Mouse (Mus musculus) lung, embryonic 14.5 days (tissue): ENCODE data around the gene Sh3pxd2a. TPM values are rescaled to one million over a fixed set of nuclear protein-coding genes. Genes with fewer than 3 reads are reported as not detected.
"Not testable (repeated sequence)": the region's sequence is repeated elsewhere in the genome, so short reads cannot be mapped to it uniquely, and the experiment has no call there.

Experiments used
- ATAC-seq: fragments of 200-750 bp; cut with Nextera tagmentation; 2 replicates; pipeline ENCODE4 v1.8.0; 2017; ENCODE audit warnings: mild to moderate bottlenecking, moderate TSS enrichment, moderate library complexity; ENCODE audit not compliant: insufficient read depth
- DNase-seq: peaks from one replicate; pipeline ENCODE4 v3.0.0-alpha.2; 2015
- H3K27ac ChIP-seq: fragments of 300-500 bp; sonication (generic); 2 replicates; pipeline ENCODE4 v1.5.1; 2014; ENCODE audit warnings: low read depth, mild to moderate bottlenecking, moderate library complexity
- H3K27me3 ChIP-seq: fragments of 300-500 bp; sonication (generic); 2 replicates; pipeline ENCODE4 v1.6.1; 2014; ENCODE audit warnings: low read length, control low read depth; ENCODE audit not compliant: insufficient read depth
- H3K36me3 ChIP-seq: fragments of 300-500 bp; sonication (generic); 2 replicates; pipeline ENCODE4 v1.6.1; 2014; ENCODE audit warnings: control low read depth; ENCODE audit not compliant: insufficient read depth
- H3K4me1 ChIP-seq: fragments of 300-500 bp; sonication (generic); 2 replicates; pipeline ENCODE4 v1.6.1; 2014; ENCODE audit warnings: antibody characterized with exemption, control low read depth; ENCODE audit not compliant: insufficient read depth
- H3K4me2 ChIP-seq: fragments of 300-500 bp; sonication (generic); 2 replicates; pipeline ENCODE4 v1.6.1; 2014; ENCODE audit warnings: mild to moderate bottlenecking
- H3K4me3 ChIP-seq: fragments of 300-500 bp; sonication (generic); 2 replicates; pipeline ENCODE4 v1.5.1; 2014; ENCODE audit warnings: low read depth, low read length
- H3K9ac ChIP-seq: fragments of 300-500 bp; sonication (generic); 2 replicates; pipeline ENCODE4 v1.6.1; 2014
- H3K9me3 ChIP-seq: fragments of 300-500 bp; sonication (generic); 2 replicates; pipeline ENCODE4 v1.6.1; 2016; ENCODE audit warnings: low read depth, low read length, control low read depth
- CTCF ChIP-seq: IDR thresholded peaks from 2 replicates; pipeline ENCODE4 v1.5.1; 2016; ENCODE audit warnings: antibody characterized with exemption, low read depth
- WGBS: fragments of 180-500 bp; shearing (Covaris S2); extraction: QIAGEN DNeasy Blood & Tissue Kit; methylation state at CpG from one replicate; pipeline ENCODE4 v1.1.7; 2014; 5-methylcytosine and 5-hydroxymethylcytosine counted together
- polyA plus RNA-seq: library from polyadenylated mRNA; unstranded; fragments of >200 nt; fragmentation: Nextera tagmentation; extraction: Ambion mirVana; gene quantifications from 2 replicates; pipeline ENCODE4 v1.2.1, GENCODE M21; 2014

Sh3pxd2a gene
- polyA plus RNA-seq, 1 experiment from 2014 or later, result 12.0 TPM

- H3K27me3 ChIP-seq, result no peaks in the 10 kb centered on the region
- H3K4me3 ChIP-seq, result no peak overlapping the region
- H3K4me1 ChIP-seq, result peaks cover 20% of the 10 kb centered on the region
- no peaks in the 10 kb centered on the region for H3K9me3 ChIP-seq
- H3K4me2 ChIP-seq, result no peak overlapping the region
- 0 out of 2 replicates have a peak, but pooled peaks cover under 1% of the 10 kb centered on the region for H3K36me3 ChIP-seq
- no peak for TF ChIP-seq CTCF
- 50% methylated on average over 4 of the region's 4 CpGs for WGBS
- H3K27ac ChIP-seq, result peak overlapping the region; percentile 83
- no peak overlapping the region for H3K9ac ChIP-seq
- DNase-seq (no peak), ATAC-seq (peak; percentile 9; the same call in 1 of the 2 replicates)
These were observed 61.7 kb downstream of the Sh3pxd2a start for GRCm38 (mm10) chr19:47402544-47402943.

DNA sequence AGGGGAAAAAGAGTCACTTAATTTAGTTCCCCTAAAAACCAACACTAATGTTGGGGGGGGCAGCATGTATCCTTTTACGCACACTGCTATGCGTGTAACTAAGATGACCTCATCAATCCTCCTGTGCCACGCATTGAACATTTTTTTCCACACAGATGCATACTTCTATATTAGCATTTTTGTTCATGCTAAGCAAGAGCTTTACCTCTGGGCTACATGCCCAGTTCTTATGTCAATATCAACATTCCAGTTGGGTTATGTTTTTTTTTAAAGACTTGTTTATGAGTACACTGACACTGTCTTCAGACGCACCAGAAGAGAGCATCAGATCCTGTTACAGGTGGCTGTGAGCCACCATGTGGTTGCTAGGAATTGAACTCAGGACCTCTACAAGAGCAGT, 64.5 kb downstream of the Sh3pxd2a start:
- ATAC-seq (no peak), DNase-seq (peak; percentile 73)
- Histone ChIP-seq H3K4me2 (no peak overlapping the region), H3K36me3 (0 out of 2 replicates have a peak, but pooled peaks cover 4% of the 10 kb centered on the region), H3K9me3 (no peaks in the 10 kb centered on the region), H3K9ac (no peak overlapping the region), H3K27ac (no peak overlapping the region), H3K4me3 (no peak overlapping the region), H3K27me3 (no peaks in the 10 kb centered on the region), H3K4me1 (peaks cover 20% of the 10 kb centered on the region)
- no peak for TF ChIP-seq CTCF
- 45% methylated on average over 4 of the region's 4 CpGs for WGBS

DNA sequence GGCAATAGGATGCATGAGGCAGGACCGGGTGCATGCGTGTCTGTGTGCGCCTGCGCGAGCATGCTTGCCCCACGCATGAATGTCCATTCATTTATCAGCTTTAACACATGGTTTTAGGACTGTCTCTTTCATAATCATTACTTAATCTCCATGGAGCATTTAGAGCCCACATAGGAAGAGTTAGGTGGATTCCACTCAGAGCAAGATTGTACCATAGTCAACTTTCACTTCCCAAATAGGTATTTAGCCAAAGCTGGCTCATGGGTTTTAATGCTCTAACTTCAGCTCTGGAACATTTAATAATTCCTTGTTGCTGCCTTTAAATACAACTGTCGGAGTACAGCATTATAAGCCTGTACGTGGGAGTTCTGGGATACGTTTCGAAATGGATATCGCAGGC, 65.2 kb downstream of the Sh3pxd2a start:
- H3K4me2 ChIP-seq, result no peak overlapping the region
- ATAC-seq (no peak), DNase-seq (no peak)
- no peak overlapping the region for H3K27ac ChIP-seq
- no peaks in the 10 kb centered on the region for H3K9me3 ChIP-seq
- no peaks in the 10 kb centered on the region for H3K27me3 ChIP-seq
- H3K9ac ChIP-seq, result no peak overlapping the region
- H3K36me3 ChIP-seq, result 0 out of 2 replicates have a peak, but pooled peaks cover 4% of the 10 kb centered on the region
- WGBS, result 92% methylated on average over 11 of the region's 11 CpGs
- no peak overlapping the region for H3K4me3 ChIP-seq
- TF ChIP-seq CTCF, result no peak
- peaks cover 19% of the 10 kb centered on the region for H3K4me1 ChIP-seq

GRCm38 (mm10) chr19:47397882-47398671, 66.1 kb downstream of the Sh3pxd2a start:
- peak overlapping the region; percentile 0; the same call in 1 of the 2 replicates for H3K27ac ChIP-seq
- H3K9me3 ChIP-seq, result no peaks in the 10 kb centered on the region
- no peak overlapping the region for H3K4me3 ChIP-seq
- H3K36me3 ChIP-seq, result 0 out of 2 replicates have a peak, but pooled peaks cover 4% of the 10 kb centered on the region
- no peaks in the 10 kb centered on the region for H3K27me3 ChIP-seq
- TF ChIP-seq CTCF, result no peak
- DNase-seq, result no peak
- no peak overlapping the region for H3K4me2 ChIP-seq
- H3K9ac ChIP-seq, result no peak overlapping the region
- ATAC-seq, result no peak
- peaks cover 9% of the 10 kb centered on the region for H3K4me1 ChIP-seq
- 47% methylated on average over 18 of the region's 18 CpGs for WGBS

- H3K36me3 ChIP-seq, result 0 out of 2 replicates have a peak, but pooled peaks cover 4% of the 10 kb centered on the region
- WGBS, result 59% methylated on average over 4 of the region's 4 CpGs
- H3K27ac ChIP-seq, result no peak overlapping the region
- H3K4me2 ChIP-seq, result no peak overlapping the region
- H3K27me3 ChIP-seq, result no peaks in the 10 kb centered on the region
- no peak overlapping the region for H3K4me3 ChIP-seq
- H3K9me3 ChIP-seq, result no peaks in the 10 kb centered on the region
- no peak for TF ChIP-seq CTCF
- no peaks in the 10 kb centered on the region for H3K4me1 ChIP-seq
- no peak overlapping the region for H3K9ac ChIP-seq
- DNase-seq (no peak), ATAC-seq (no peak)
These were observed 68.9 kb downstream of the Sh3pxd2a start for GRCm38 (mm10) chr19:47395338-47395737.

GRCm38 (mm10) chr19:47394781-47395180, 69.4 kb downstream of the Sh3pxd2a start:
- H3K4me1 ChIP-seq, DNase-seq, H3K4me3 ChIP-seq, H3K9me3 ChIP-seq, H3K27me3 ChIP-seq, H3K36me3 ChIP-seq, H3K9ac ChIP-seq, ATAC-seq, H3K27ac ChIP-seq, H3K4me2 ChIP-seq: not testable (repeated sequence)
- WGBS, result 84% methylated on average over 1 of the region's 1 CpGs

DNA sequence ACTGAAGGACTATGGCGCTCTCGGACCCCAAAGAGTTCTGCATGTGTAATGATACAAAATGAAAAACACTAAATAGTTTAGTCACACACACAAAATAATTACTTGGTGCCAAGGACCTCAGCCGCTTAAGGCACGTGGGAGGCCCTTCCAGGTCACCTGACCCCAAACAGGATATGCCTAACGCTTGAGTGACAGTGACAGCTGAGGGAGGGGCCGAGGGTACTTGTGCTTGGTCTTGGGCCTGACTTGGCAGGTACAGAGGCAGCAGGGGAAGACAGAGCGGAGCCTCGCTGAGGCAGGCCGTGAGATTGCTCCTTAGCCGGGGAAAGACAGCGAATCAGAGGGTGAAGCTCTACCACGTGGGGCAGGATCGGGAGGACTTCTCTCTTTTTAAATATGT, 73.3 kb downstream of the Sh3pxd2a start:
- Histone ChIP-seq H3K27ac (no peak overlapping the region), H3K9me3 (no peaks in the 10 kb centered on the region), H3K4me3 (no peak overlapping the region), H3K4me1 (peaks cover 11% of the 10 kb centered on the region; the same call in 1 of the 2 replicates), H3K27me3 (no peaks in the 10 kb centered on the region), H3K4me2 (no peak overlapping the region), H3K9ac (no peak overlapping the region), H3K36me3 (no peaks in the 10 kb centered on the region)
- TF ChIP-seq CTCF, result no peak
- WGBS, result 71% methylated on average over 13 of the region's 13 CpGs
- DNase-seq (no peak), ATAC-seq (no peak)
